Mouse (Mus musculus) embryonic facial prominence, embryonic 13.5 days (tissue): ENCODE measurements around the gene Rnft2. TPM values are rescaled to one million over a fixed set of nuclear protein-coding genes. Genes with fewer than 3 reads are reported as not detected.

ENCODE experiments used
- ATAC-seq: fragments of 200-750 bp; cut with Nextera tagmentation; 2 replicates; pipeline ENCODE4 v1.8.0; 2017; ENCODE audit warnings: low read depth; ENCODE audit not compliant: insufficient number of reproducible peaks, insufficient read depth, low FRiP score, low TSS enrichment
- H3K27ac ChIP-seq: fragments of 300-500 bp; sonication (generic); 2 replicates; pipeline ENCODE4 v1.5.1; 2015; ENCODE audit warnings: moderate library complexity, mild to moderate bottlenecking, inconsistent platforms
- H3K27me3 ChIP-seq: fragments of 300-500 bp; sonication (generic); 2 replicates; pipeline ENCODE4 v1.6.1; 2015; ENCODE audit warnings: mild to moderate bottlenecking, inconsistent platforms
- H3K36me3 ChIP-seq: fragments of 300-500 bp; sonication (generic); 2 replicates; pipeline ENCODE4 v1.6.1; 2015; ENCODE audit warnings: mild to moderate bottlenecking, inconsistent platforms
- H3K4me1 ChIP-seq: fragments of 300-500 bp; sonication (generic); 2 replicates; pipeline ENCODE4 v1.6.1; 2015; ENCODE audit warnings: inconsistent platforms
- H3K4me2 ChIP-seq: fragments of 300-500 bp; sonication (generic); 2 replicates; pipeline ENCODE4 v1.6.1; 2015; ENCODE audit warnings: moderate library complexity, mild to moderate bottlenecking, inconsistent platforms
- H3K4me3 ChIP-seq: fragments of 300-500 bp; sonication (generic); 2 replicates; pipeline ENCODE4 v1.5.1; 2015; ENCODE audit warnings: mild to moderate bottlenecking, inconsistent platforms
- H3K9ac ChIP-seq: fragments of 300-500 bp; sonication (generic); 2 replicates; pipeline ENCODE4 v1.6.1; 2015; ENCODE audit warnings: mild to moderate bottlenecking, inconsistent platforms
- H3K9me3 ChIP-seq: fragments of 300-500 bp; sonication (generic); 2 replicates; pipeline ENCODE4 v1.6.1; 2016; ENCODE audit warnings: inconsistent platforms
- WGBS: fragments of 180-500 bp; shearing (Covaris S2); methylation state at CpG from one replicate; pipeline ENCODE4 v1.1.7; 2015; ENCODE audit warnings: mixed read lengths; 5-methylcytosine and 5-hydroxymethylcytosine counted together
- polyA plus RNA-seq: library from polyadenylated mRNA; unstranded; fragments of >200 nt; fragmentation: Nextera tagmentation; extraction: Ambion mirVana; gene quantifications from 2 replicates; pipeline ENCODE4 v1.2.1, GENCODE M21; 2015

Gene Rnft2
- polyA plus RNA-seq, 1 experiment from 2014 or later: 5.1 TPM

DNA sequence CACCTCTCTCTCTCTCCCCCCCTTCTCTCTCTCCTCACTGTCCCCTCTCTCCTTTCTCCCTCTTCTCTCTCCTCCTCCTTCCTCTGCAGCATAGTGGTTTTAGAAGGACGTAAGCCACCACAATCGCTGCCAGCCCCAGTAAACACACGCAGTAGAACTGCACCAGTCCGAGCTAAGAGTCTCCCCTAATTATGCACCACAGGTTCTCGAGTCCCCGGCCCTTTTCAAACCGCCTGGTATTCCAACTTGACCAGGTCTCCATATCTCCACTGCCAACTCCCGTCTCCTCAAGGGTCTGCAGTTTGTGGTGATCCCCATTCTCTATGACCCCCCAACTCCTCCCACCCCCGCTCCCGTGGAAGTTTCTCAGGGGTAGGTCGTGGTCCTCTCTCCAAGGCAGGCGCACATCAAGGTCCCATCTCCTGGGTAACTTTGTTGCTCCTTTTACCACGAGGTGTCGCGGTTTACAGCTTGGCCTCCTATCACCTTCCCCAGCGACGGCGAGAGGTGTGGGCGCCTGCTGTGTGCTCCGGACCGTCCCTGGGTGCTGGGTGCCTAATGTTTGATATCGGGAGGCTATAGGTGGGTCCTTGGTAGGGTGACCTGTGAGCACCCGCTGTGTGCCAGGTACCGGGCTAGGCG lies 73.9 kb downstream of the Rnft2 start:
- H3K36me3 ChIP-seq: no peaks in the 10 kb centered on the region
- WGBS: 1% methylated on average over 25 of the region's 25 CpGs
- H3K4me1 ChIP-seq: peaks cover 35% of the 10 kb centered on the region
- no peak overlapping the region for H3K27ac ChIP-seq
- ATAC-seq: no peak
- peak overlapping the region; percentile 40 for H3K4me3 ChIP-seq
- no peak overlapping the region for H3K9ac ChIP-seq
- peak overlapping the region; percentile 61 for H3K4me2 ChIP-seq
- H3K27me3 ChIP-seq: peaks cover 97% of the 10 kb centered on the region
- peaks cover 6% of the 10 kb centered on the region for H3K9me3 ChIP-seq

- Histone ChIP-seq H3K4me2 (peak overlapping the region; percentile 98), H3K27ac (no peak overlapping the region), H3K4me1 (peaks cover 30% of the 10 kb centered on the region), H3K9ac (peak overlapping the region; percentile 49), H3K4me3 (peak overlapping the region; percentile 57), H3K9me3 (no peaks in the 10 kb centered on the region), H3K27me3 (peaks cover 89% of the 10 kb centered on the region), H3K36me3 (no peaks in the 10 kb centered on the region)
- ATAC-seq: no peak
- under 1% methylated on average over 116 of the region's 117 CpGs for whole genome bisulfite sequencing
Measured at GRCm38 (mm10) chr5:118169222-118170221, 75.4 kb downstream of the Rnft2 start.

DNA sequence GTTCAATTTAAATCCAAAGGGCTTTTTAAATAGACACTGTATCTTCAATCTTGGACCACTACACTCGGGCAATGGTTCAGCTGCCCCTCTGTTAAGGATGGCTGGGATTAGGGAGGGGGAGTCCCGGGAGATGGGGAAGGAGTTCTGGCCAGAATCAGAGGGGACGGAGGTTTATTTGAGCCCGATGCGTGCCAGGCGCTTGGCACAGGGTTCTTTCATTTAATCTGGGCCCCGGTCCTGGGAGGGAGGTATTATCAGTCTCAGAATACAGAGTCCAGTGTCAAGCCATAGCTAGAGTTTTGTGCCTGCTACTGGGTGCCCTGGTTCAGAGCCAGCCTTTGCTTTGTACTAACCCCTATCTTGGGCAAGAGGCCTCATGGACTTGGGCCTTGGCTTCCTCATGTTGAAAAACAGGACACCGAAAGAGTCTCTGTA lies 77.3 kb downstream of the Rnft2 start:
- H3K9ac ChIP-seq: no peak overlapping the region
- no peak for ATAC-seq
- H3K4me3 ChIP-seq: no peak overlapping the region
- no peaks in the 10 kb centered on the region for H3K36me3 ChIP-seq
- 72% methylated on average over 8 of the region's 8 CpGs for WGBS
- H3K9me3 ChIP-seq: no peaks in the 10 kb centered on the region
- H3K27me3 ChIP-seq: peaks cover 88% of the 10 kb centered on the region
- peaks cover 28% of the 10 kb centered on the region for H3K4me1 ChIP-seq
- no peak overlapping the region for H3K27ac ChIP-seq
- H3K4me2 ChIP-seq: no peak overlapping the region

GRCm38 (mm10) chr5:118165462-118165861 lies 79.5 kb downstream of the Rnft2 start:
- peaks cover 87% of the 10 kb centered on the region for H3K27me3 ChIP-seq
- H3K36me3 ChIP-seq: no peaks in the 10 kb centered on the region
- H3K27ac ChIP-seq: no peak overlapping the region
- H3K9me3 ChIP-seq: no peaks in the 10 kb centered on the region
- ATAC-seq: no peak
- no peak overlapping the region for H3K9ac ChIP-seq
- H3K4me2 ChIP-seq: no peak overlapping the region
- peaks cover 10% of the 10 kb centered on the region; the same call in 1 of the 2 replicates for H3K4me1 ChIP-seq
- H3K4me3 ChIP-seq: no peak overlapping the region

GRCm38 (mm10) chr5:118164581-118164980 lies 80.3 kb downstream of the Rnft2 start, which contains the start of gene Hrk:
Hrk (plus strand) TSS chr5:118164648.
- H3K9me3 ChIP-seq: no peaks in the 10 kb centered on the region
- no peak within 1 kb of the TSS for H3K9ac ChIP-seq
- no peak within 1 kb of the TSS for H3K4me2 ChIP-seq
- 72% methylated on average over 12 of the region's 12 CpGs for WGBS
- H3K27ac ChIP-seq: no peak within 1 kb of the TSS
- H3K36me3 ChIP-seq: no peaks in the 10 kb centered on the region
- ATAC-seq: no peak
- H3K27me3 ChIP-seq: peaks cover 83% of the 10 kb centered on the region
- peaks cover 7% of the 10 kb centered on the region; the same call in 1 of the 2 replicates for H3K4me1 ChIP-seq
- H3K4me3 ChIP-seq: no peak within 1 kb of the TSS

DNA sequence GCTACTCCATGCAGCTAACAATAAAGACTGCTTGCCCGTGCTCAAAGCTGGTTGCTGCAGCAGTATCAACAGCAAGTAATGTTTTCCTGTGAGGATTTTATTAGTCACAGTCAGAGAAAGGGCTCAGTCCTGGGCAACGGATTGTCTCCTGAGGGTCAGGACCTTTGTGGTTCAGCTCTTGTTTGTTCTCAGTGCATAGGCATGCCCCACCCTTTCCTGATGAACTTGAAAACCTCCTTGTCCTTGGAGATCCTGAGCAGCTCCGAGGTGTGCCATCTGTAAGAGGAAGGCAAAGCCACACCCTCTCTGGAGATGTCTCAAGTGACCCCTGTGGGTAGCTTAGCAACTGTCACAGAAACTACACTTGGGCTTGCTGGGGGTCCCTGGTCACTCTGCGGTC lies 84.2 kb downstream of the Rnft2 start:
- no peak overlapping the region for H3K4me2 ChIP-seq
- H3K36me3 ChIP-seq: no peaks in the 10 kb centered on the region
- H3K9me3 ChIP-seq: no peaks in the 10 kb centered on the region
- peaks cover 51% of the 10 kb centered on the region for H3K27me3 ChIP-seq
- WGBS: 47% methylated on average over 4 of the region's 4 CpGs
- no peak overlapping the region for H3K9ac ChIP-seq
- H3K27ac ChIP-seq: no peak overlapping the region
- no peak overlapping the region for H3K4me3 ChIP-seq
- H3K4me1 ChIP-seq: no peaks in the 10 kb centered on the region
- ATAC-seq: no peak

DNA sequence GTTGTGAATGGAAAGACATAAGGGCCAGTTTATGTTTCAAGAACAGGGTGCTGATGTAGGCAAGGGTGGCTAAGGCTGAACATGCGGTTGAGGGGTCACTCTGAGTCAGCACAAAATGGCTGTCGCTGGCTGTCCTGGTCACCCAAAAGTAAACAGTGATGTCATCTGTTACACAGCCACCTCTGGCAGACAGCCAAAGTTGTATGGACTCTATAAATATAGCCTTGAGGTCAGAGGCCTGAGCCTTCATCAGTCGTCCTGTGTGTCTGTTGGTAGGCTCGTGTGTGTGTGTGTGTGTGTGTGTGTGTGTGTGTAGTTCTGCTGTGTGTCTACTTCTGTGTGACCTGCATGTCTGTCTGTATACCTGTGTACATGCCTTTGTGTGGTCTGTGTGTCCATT lies 87.9 kb downstream of the Rnft2 start:
- H3K27ac ChIP-seq: no peak overlapping the region
- WGBS: 60% methylated on average over 4 of the region's 4 CpGs
- H3K9ac ChIP-seq: no peak overlapping the region
- peaks cover 5% of the 10 kb centered on the region; the same call in 1 of the 2 replicates for H3K36me3 ChIP-seq
- peaks cover 14% of the 10 kb centered on the region for H3K4me1 ChIP-seq
- H3K4me3 ChIP-seq: no peak overlapping the region
- peaks cover 22% of the 10 kb centered on the region for H3K27me3 ChIP-seq
- ATAC-seq: no peak
- H3K4me2 ChIP-seq: no peak overlapping the region
- H3K9me3 ChIP-seq: no peaks in the 10 kb centered on the region

- peaks cover 14% of the 10 kb centered on the region for H3K4me1 ChIP-seq
- H3K27ac ChIP-seq: no peak overlapping the region
- no peaks in the 10 kb centered on the region for H3K9me3 ChIP-seq
- 21% methylated on average over 9 of the region's 9 CpGs for WGBS
- peaks cover 9% of the 10 kb centered on the region for H3K27me3 ChIP-seq
- H3K36me3 ChIP-seq: peaks cover 16% of the 10 kb centered on the region
- H3K4me3 ChIP-seq: peak overlapping the region; percentile 95
- no peak for ATAC-seq
- H3K4me2 ChIP-seq: peak overlapping the region; percentile 74
- H3K9ac ChIP-seq: peak overlapping the region; percentile 95
Measured at GRCm38 (mm10) chr5:118155565-118155947, 89.4 kb downstream of the Rnft2 start.

DNA sequence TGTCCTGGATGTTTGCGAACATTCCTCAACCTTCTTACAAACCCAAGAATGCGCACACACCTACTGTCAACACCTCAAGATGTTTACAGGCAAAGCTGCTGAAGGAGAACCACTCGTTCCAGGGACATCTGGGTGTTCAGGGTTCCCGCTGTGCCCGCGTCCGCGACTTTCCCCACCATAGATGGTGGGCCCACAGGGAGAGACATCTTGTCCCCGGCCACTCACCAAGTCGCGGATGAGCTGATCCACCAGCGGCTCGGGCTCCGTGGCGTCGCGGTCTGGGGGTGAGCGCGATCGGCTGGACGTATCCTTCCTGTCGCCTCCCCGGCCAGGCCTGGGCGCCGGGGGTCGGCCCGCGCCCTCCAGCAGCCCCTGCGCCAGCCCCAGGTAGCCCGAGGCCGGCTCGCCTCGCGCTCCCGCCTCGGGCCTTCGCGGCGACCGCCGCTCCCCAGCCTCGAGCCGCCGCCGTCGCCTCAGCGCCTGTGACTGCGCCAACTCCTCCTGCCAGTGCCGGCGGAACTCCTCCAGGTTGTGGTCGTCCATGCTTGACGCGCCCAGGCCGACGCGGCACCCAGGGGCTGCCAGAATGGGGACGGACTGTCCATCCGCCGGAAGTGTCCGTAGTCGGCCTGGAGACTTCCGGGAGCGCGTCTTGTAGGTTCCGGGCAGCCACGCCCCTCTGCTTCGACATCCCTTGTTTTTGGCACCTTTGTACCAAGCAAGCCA lies 89.9 kb downstream of the Rnft2 start, which contains the start of gene Fbxw8:
Gene Fbxw8, minus strand, starts transcription at position 626 of the 726 bp plus-strand sequence.
- Histone ChIP-seq H3K9ac (peak within 1 kb of the TSS; percentile 95), H3K9me3 (no peaks in the 10 kb centered on the region), H3K36me3 (peaks cover 19% of the 10 kb centered on the region), H3K4me1 (peaks cover 14% of the 10 kb centered on the region), H3K27me3 (peaks cover 8% of the 10 kb centered on the region; the same call in 1 of the 2 replicates), H3K4me2 (peak within 1 kb of the TSS; percentile 74), H3K27ac (no peak within 1 kb of the TSS; the same call in 1 of the 2 replicates), H3K4me3 (peak within 1 kb of the TSS; percentile 95)
- peak; percentile 68; the same call in 1 of the 2 replicates for ATAC-seq
- under 1% methylated on average over 67 of the region's 67 CpGs for WGBS

GRCm38 (mm10) chr5:118149711-118150110 lies 95.2 kb downstream of the Rnft2 start:
- 74% methylated on average over 3 of the region's 3 CpGs for WGBS
- Histone ChIP-seq H3K27ac (no peak overlapping the region), H3K9me3 (no peaks in the 10 kb centered on the region), H3K36me3 (peaks cover 33% of the 10 kb centered on the region), H3K4me2 (no peak overlapping the region), H3K27me3 (no peaks in the 10 kb centered on the region), H3K4me1 (peaks cover 27% of the 10 kb centered on the region), H3K9ac (no peak overlapping the region), H3K4me3 (no peak overlapping the region)
- no peak for ATAC-seq

GRCm38 (mm10) chr5:118147264-118147663 lies 97.7 kb downstream of the Rnft2 start:
- WGBS: 82% methylated on average over 10 of the region's 10 CpGs
- Histone ChIP-seq H3K9me3 (no peaks in the 10 kb centered on the region), H3K9ac (0 out of 2 replicates have a peak overlapping the region, but pooled peaks have one; percentile 16), H3K4me1 (peaks cover 13% of the 10 kb centered on the region; the same call in 1 of the 2 replicates), H3K27ac (no peak overlapping the region), H3K36me3 (peaks cover 40% of the 10 kb centered on the region), H3K4me3 (no peak overlapping the region), H3K4me2 (no peak overlapping the region), H3K27me3 (no peaks in the 10 kb centered on the region)
- no peak for ATAC-seq
